Mouse (Mus musculus) brain, embryonic 14.5 days (tissue): ENCODE results near the gene Srr. TPM values are rescaled to one million over a fixed set of nuclear protein-coding genes. Genes with fewer than 3 reads are reported as not detected.
A peak's percentile ranks its signal among the peaks of the same experiment; 100 is the strongest.

Experiments
- DNase-seq: peaks from one replicate; pipeline ENCODE4 v3.0.0-alpha.2; 2011; ENCODE audit warnings: low read depth
- CTCF ChIP-seq: fragments of 200-500 bp; IDR thresholded peaks from 2 replicates; pipeline ENCODE4 v1.5.1; 2012; ENCODE audit warnings: inconsistent platforms, mild to moderate bottlenecking, moderate library complexity, borderline replicate concordance; ENCODE audit not compliant: insufficient read depth, insufficient read length; ENCODE audit errors: extremely low read depth
- POLR2A ChIP-seq: fragments of 200-500 bp; IDR thresholded peaks from 2 replicates; pipeline ENCODE4 v1.6.1; 2012; ENCODE audit warnings: mild to moderate bottlenecking, inconsistent platforms, borderline replicate concordance; ENCODE audit not compliant: poor library complexity, insufficient read depth, insufficient read length, severe bottlenecking; ENCODE audit errors: extremely low read depth
- polyA plus RNA-seq: library from polyadenylated mRNA; depleted of rRNA; stranded (reverse); fragments of >200 nt; gene quantifications from 2 replicates; pipeline ENCODE4 v1.2.3, GENCODE M21; 2012

Srr gene
- polyA plus RNA-seq, 1 experiment: 33.0 TPM

DNA sequence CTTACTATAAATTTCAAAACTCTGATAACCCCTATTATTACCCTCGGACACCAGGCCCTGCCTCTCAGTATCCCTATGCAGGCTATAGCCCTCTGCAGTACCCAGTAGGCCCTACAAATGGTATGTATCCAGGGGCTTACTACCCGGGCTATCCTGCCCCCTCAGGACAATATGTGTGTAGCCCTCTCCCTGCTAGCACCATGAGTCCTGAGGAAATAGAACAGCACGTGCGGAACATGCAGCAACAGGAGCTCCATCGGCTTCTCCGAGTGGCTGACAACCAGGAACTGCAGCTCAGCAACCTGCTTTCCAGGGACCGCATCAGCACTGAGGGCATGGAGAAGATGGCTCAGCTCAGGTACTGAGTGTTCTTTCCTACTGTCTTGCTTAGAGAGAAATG lies 4.6 kb upstream of the Srr start:
- no peak for DNase-seq
- TF ChIP-seq POLR2A: no peak
- no peak for TF ChIP-seq CTCF

GRCm38 (mm10) chr11:74929111-74929510 lies 3.4 kb upstream of the Srr start:
- TF ChIP-seq POLR2A: no peak
- TF ChIP-seq CTCF: no peak
- no peak for DNase-seq

DNA sequence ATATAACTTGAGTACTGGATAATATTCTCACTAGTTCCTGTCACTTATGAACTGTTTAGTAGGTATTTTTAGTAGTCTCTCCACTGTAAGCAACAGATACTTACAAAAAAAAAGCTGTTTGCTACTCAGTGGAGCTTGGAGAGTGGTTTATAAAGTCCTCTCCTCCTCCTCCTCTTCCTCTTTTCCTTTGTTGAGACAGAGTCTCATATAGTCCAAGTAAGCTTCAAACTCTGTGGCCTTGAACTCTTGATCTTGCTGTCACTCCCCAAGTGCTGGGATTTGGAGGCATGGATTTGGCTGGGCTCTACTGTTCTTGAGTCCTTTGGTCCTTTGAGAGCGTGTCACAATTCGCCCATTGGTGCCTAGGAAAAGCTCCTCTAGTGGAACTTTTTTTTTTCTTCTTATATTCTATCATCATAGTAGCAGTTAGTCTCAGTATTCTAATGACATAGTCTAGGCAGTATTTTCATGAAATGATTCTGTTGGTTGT lies 1.5 kb upstream of the Srr start:
- TF ChIP-seq POLR2A (no peak), CTCF (no peak)
- DNase-seq: no peak

GRCm38 (mm10) chr11:74926388-74927005 lies 749 bp upstream of the Srr start:
- no peak for DNase-seq
- TF ChIP-seq POLR2A (no peak), CTCF (no peak)

DNA sequence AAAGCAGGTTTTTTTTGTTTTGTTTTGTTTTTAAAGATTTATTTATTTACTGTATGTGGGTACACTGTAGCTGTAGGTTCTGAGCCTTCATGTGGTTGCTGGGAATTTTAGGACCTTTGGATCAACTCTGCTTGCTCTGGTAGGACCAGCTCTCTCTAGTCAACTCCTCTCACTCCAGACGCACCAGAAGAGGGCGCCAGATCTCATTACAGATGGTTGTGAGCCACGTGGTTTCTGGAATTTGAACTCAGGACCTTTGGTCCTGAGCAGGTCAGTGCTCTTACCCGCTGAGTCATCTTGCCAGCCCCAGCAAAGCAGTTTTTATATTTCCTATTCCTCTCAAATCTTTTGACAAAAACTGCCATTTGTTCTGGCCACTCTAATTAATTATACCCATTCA lies 1.6 kb downstream of the Srr start:
- DNase-seq: no peak
- peak; percentile 41; the same call in 1 of the 2 replicates for TF ChIP-seq CTCF
- no peak for TF ChIP-seq POLR2A

- DNase-seq: peak; percentile 61
- TF ChIP-seq POLR2A (no peak), CTCF (no peak)
Measured at GRCm38 (mm10) chr11:74919249-74919648, 6.5 kb downstream of the Srr start.

- no peak for DNase-seq
- TF ChIP-seq POLR2A (no peak), CTCF (no peak)
Measured at GRCm38 (mm10) chr11:74912492-74912891, 13.3 kb downstream of the Srr start.

GRCm38 (mm10) chr11:74909978-74910377 lies 15.8 kb downstream of the Srr start:
- no peak for DNase-seq
- TF ChIP-seq CTCF: no peak
- no peak for TF ChIP-seq POLR2A

DNA sequence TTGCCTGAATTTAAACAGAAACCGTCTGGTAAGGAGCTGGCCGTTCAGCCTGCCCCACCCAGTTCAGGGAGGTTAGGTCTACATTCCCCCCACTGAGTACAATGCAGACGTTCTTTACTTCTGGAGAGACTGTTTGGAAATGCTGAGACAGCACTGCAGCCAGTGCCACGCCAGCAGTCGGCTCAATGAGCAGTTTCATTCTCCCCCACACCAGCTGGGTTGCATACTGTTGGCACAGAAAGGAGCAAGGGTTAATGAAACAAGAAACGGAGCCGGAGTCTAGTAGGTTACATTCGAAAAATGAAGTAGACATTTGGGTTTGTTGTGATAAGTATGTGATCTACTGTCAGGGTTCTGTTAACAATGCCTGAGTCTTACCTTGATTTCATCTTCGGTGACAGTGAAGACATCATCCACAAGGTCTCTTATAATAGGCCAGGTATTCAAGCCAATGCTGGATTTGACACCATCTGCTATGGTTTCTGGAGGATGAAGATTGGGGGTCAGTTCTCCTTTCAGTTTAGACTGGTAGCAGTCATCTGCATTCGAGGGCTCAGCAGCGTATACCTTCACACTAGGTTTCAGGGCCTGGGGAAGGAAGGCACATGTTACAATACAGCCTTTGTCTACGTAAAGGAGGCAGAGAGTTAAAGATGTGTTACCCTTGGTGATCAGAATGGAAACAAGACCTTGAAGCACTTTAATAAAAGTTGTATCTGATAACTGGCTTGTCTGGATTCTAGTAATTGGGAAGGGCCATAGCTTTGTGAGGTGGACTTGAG lies 16.9 kb downstream of the Srr start:
- DNase-seq: no peak
- TF ChIP-seq POLR2A: no peak
- no peak for TF ChIP-seq CTCF

DNA sequence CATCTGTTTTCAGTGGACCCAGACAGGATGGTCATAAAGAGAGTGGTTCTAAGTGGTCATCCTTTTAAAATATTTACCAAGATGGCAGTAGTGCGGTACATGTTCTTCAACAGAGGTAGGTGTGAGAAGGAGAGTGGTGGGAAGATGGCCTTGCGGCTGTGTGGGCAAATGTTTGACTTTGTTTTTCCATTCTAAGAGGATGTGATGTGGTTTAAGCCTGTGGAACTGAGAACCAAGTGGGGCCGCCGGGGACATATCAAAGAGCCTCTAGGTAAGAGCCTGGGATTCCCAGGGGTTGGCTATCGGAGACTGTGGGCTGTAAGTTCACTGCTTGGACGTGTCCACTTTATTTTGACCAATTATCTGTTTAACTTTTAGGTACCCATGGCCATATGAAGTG lies 17.9 kb downstream of the Srr start:
- TF ChIP-seq CTCF (no peak), POLR2A (no peak)
- no peak for DNase-seq

GRCm38 (mm10) chr11:74902416-74902815 lies 23.3 kb downstream of the Srr start:
- TF ChIP-seq CTCF (no peak), POLR2A (no peak)
- no peak for DNase-seq

GRCm38 (mm10) chr11:74901555-74901954 lies 24.2 kb downstream of the Srr start:
- TF ChIP-seq CTCF: no peak
- no peak for TF ChIP-seq POLR2A
- no peak for DNase-seq

DNA sequence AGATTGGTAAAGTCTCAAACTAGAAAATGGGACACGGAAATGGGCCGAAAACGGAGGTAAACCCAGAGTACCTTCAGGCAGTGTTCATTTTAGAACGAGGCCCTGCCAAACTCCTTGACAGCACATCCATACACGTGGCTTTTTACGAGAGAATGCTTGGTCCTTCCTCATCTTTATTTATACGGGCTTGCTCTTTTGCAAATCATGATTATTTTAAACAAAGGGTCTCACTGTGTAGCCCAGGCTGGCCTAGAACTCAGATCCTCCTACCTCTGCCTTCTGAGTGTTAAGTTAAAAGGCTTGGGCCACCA lies 27.3 kb downstream of the Srr start:
- no peak for DNase-seq
- TF ChIP-seq CTCF: no peak
- no peak for TF ChIP-seq POLR2A

GRCm38 (mm10) chr11:74897678-74898516 lies 27.9 kb downstream of the Srr start, which contains the start of gene Tsr1:
Tsr1 (plus strand) TSS chr11:74898071.
- DNase-seq: peak; percentile 98
- TF ChIP-seq CTCF (no peak), POLR2A (peak; percentile 26; the same call in 1 of the 2 replicates)
